Mouse (Mus musculus) forebrain, postnatal 0 days (tissue): ENCODE measurements around the gene Tgm4. TPM values are rescaled to one million over a fixed set of nuclear protein-coding genes. Genes with fewer than 3 reads are reported as not detected.

Experiments
- ATAC-seq: fragments of 200-750 bp; cut with Nextera tagmentation; 2 replicates; pipeline ENCODE4 v1.8.0; 2017; ENCODE audit warnings: mild to moderate bottlenecking, moderate library complexity
- DNase-seq: peaks from one replicate; pipeline ENCODE4 v3.0.0-alpha.2; 2015
- H3K27ac ChIP-seq: fragments of 300-500 bp; sonication (generic); 2 replicates; pipeline ENCODE4 v1.5.1; 2014; ENCODE audit warnings: low read depth, mild to moderate bottlenecking, antibody characterized with exemption, low read length, moderate library complexity, mixed read lengths
- H3K27me3 ChIP-seq: fragments of 300-500 bp; sonication (generic); 2 replicates; pipeline ENCODE4 v1.6.1; 2014; ENCODE audit warnings: mild to moderate bottlenecking, low read length, mixed read lengths; ENCODE audit not compliant: insufficient read depth
- H3K36me3 ChIP-seq: fragments of 300-500 bp; sonication (generic); 2 replicates; pipeline ENCODE4 v1.6.1; 2014; ENCODE audit warnings: mild to moderate bottlenecking, moderate library complexity; ENCODE audit not compliant: insufficient read depth
- H3K4me1 ChIP-seq: fragments of 300-500 bp; sonication (generic); 2 replicates; pipeline ENCODE4 v1.6.1; 2014; ENCODE audit warnings: antibody characterized with exemption; ENCODE audit not compliant: insufficient read depth
- H3K4me2 ChIP-seq: fragments of 300-500 bp; sonication (generic); 2 replicates; pipeline ENCODE4 v1.6.1; 2014; ENCODE audit warnings: low read depth, mild to moderate bottlenecking, moderate library complexity
- H3K4me3 ChIP-seq: fragments of 300-500 bp; sonication (generic); 2 replicates; pipeline ENCODE4 v1.5.1; 2014; ENCODE audit warnings: low read depth, low read length, mixed read lengths
- H3K9ac ChIP-seq: fragments of 300-500 bp; sonication (generic); 2 replicates; pipeline ENCODE4 v1.6.1; 2014; ENCODE audit warnings: mild to moderate bottlenecking
- H3K9me3 ChIP-seq: fragments of 300-500 bp; sonication (generic); 2 replicates; pipeline ENCODE4 v1.6.1; 2016; ENCODE audit warnings: low read length
- CTCF ChIP-seq: sonication (generic); IDR thresholded peaks from 2 replicates; pipeline ENCODE4 v1.5.1; 2016; ENCODE audit warnings: antibody characterized with exemption, control low read depth, low read depth
- WGBS: fragments of 180-500 bp; shearing (Covaris S2); extraction: QIAGEN DNeasy Blood & Tissue Kit; methylation state at CpG from one replicate; pipeline ENCODE4 v1.1.7; 2014; 5-methylcytosine and 5-hydroxymethylcytosine counted together
- polyA plus RNA-seq: library from polyadenylated mRNA; unstranded; fragments of >200 nt; fragmentation: Nextera tagmentation; extraction: Ambion mirVana; gene quantifications from 2 replicates; pipeline ENCODE4 v1.2.1, GENCODE M21; 2015
- total RNA-seq: library from RNA; depleted of rRNA; stranded (reverse); fragments of >200 nt; gene quantifications from 2 replicates; pipeline ENCODE4 v1.2.3, GENCODE M21; 2014

Tgm4 gene
- total and polyA plus RNA-seq, 2 experiments from 2014 or later, result 0.46 to 0.52 TPM

GRCm38 (mm10) chr9:123080796-123081195 lies 46.3 kb downstream of the Tgm4 start:
- no peak overlapping the region for H3K27ac ChIP-seq
- no peak overlapping the region for H3K4me3 ChIP-seq
- ATAC-seq, result no peak
- no peaks in the 10 kb centered on the region for H3K9me3 ChIP-seq
- WGBS, result 76% methylated on average over 1 of the region's 1 CpGs
- H3K36me3 ChIP-seq, result peaks cover 81% of the 10 kb centered on the region
- no peak overlapping the region for H3K4me2 ChIP-seq
- DNase-seq, result no peak
- no peak for TF ChIP-seq CTCF
- H3K9ac ChIP-seq, result no peak overlapping the region
- no peaks in the 10 kb centered on the region for H3K4me1 ChIP-seq
- no peaks in the 10 kb centered on the region for H3K27me3 ChIP-seq

GRCm38 (mm10) chr9:123085373-123085772 lies 50.8 kb downstream of the Tgm4 start:
- no peak for DNase-seq
- WGBS, result 84% methylated on average over 1 of the region's 1 CpGs
- H3K27me3 ChIP-seq, result no peaks in the 10 kb centered on the region

GRCm38 (mm10) chr9:123087558-123087957 lies 53.0 kb downstream of the Tgm4 start:
- H3K27me3 ChIP-seq, result no peaks in the 10 kb centered on the region
- no peak overlapping the region for H3K4me2 ChIP-seq
- H3K4me1 ChIP-seq, result no peaks in the 10 kb centered on the region
- H3K9me3 ChIP-seq, result no peaks in the 10 kb centered on the region
- DNase-seq, result no peak
- no peak overlapping the region for H3K4me3 ChIP-seq
- 84% methylated on average over 3 of the region's 3 CpGs for WGBS
- H3K27ac ChIP-seq, result no peak overlapping the region
- TF ChIP-seq CTCF, result no peak
- no peak overlapping the region for H3K9ac ChIP-seq
- peaks cover 69% of the 10 kb centered on the region for H3K36me3 ChIP-seq
- no peak for ATAC-seq

More at GRCm38 (mm10) chr9:123085373-123085772, 50.8 kb downstream of the Tgm4 start:
- Histone ChIP-seq H3K4me3 (no peak overlapping the region), H3K27ac (no peak overlapping the region), H3K36me3 (peaks cover 83% of the 10 kb centered on the region), H3K9ac (no peak overlapping the region), H3K4me2 (no peak overlapping the region), H3K9me3 (no peaks in the 10 kb centered on the region), H3K4me1 (no peaks in the 10 kb centered on the region)
- no peak for ATAC-seq
- TF ChIP-seq CTCF, result no peak

- Histone ChIP-seq H3K4me2 (no peak overlapping the region), H3K27ac (no peak overlapping the region), H3K4me3 (no peak overlapping the region), H3K9me3 (no peaks in the 10 kb centered on the region), H3K36me3 (peaks cover 62% of the 10 kb centered on the region), H3K9ac (no peak overlapping the region), H3K4me1 (no peaks in the 10 kb centered on the region), H3K27me3 (no peaks in the 10 kb centered on the region)
- ATAC-seq, result no peak
- 95% methylated on average over 4 of the region's 4 CpGs for WGBS
- TF ChIP-seq CTCF, result no peak
- no peak for DNase-seq
Observed at GRCm38 (mm10) chr9:123090844-123091243, 56.3 kb downstream of the Tgm4 start.

- Histone ChIP-seq H3K4me3 (no peak overlapping the region), H3K27me3 (no peaks in the 10 kb centered on the region), H3K36me3 (peaks cover 63% of the 10 kb centered on the region), H3K9me3 (no peaks in the 10 kb centered on the region), H3K4me1 (no peaks in the 10 kb centered on the region), H3K27ac (no peak overlapping the region), H3K4me2 (no peak overlapping the region), H3K9ac (no peak overlapping the region)
- 95% methylated on average over 16 of the region's 16 CpGs for WGBS
- ATAC-seq, result no peak
- no peak for TF ChIP-seq CTCF
- DNase-seq, result no peak
Observed at GRCm38 (mm10) chr9:123099631-123100455, 65.3 kb downstream of the Tgm4 start.

- Histone ChIP-seq H3K27ac (no peak overlapping the region), H3K9ac (no peak overlapping the region), H3K9me3 (no peaks in the 10 kb centered on the region), H3K4me3 (no peak overlapping the region), H3K36me3 (peaks cover 31% of the 10 kb centered on the region), H3K4me2 (no peak overlapping the region), H3K27me3 (no peaks in the 10 kb centered on the region), H3K4me1 (no peaks in the 10 kb centered on the region)
- no peak for TF ChIP-seq CTCF
- DNase-seq (no peak), ATAC-seq (no peak)
Observed at GRCm38 (mm10) chr9:123103425-123103824, 68.9 kb downstream of the Tgm4 start.

DNA sequence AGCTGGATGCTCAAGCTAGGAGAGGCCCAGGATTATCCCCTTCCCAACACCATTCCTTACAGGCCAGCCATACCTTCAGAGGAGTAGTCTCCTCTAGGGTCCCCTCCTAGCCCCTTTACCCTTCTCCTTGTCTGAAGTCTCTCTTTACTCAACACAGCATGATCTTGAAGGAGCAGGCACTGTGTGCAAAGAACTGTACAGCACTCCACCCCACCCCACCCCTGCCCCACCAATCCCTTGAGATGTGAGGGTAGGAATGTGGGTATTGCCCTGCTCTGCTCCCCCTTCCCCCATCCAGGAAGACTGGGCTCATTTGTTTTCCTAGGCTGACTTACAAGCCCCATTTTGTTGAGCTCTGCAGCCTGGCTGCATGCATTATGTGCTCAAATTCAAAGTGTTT lies 69.8 kb downstream of the Tgm4 start:
- no peak overlapping the region for H3K4me2 ChIP-seq
- H3K27me3 ChIP-seq, result no peaks in the 10 kb centered on the region
- no peak overlapping the region for H3K27ac ChIP-seq
- DNase-seq, result no peak
- no peaks in the 10 kb centered on the region for H3K4me1 ChIP-seq
- H3K9ac ChIP-seq, result no peak overlapping the region
- TF ChIP-seq CTCF, result no peak
- no peak overlapping the region for H3K4me3 ChIP-seq
- peaks cover 23% of the 10 kb centered on the region for H3K36me3 ChIP-seq
- ATAC-seq, result no peak
- H3K9me3 ChIP-seq, result no peaks in the 10 kb centered on the region
